Mouse (Mus musculus): ENCODE data around the gene Btg1. TPM values are rescaled to one million over a fixed set of nuclear protein-coding genes. Genes with fewer than 3 reads are reported as not detected.

Btg1 gene
- total and polyA plus RNA-seq, 2 experiments from 2014 or later: 24.7 to 28.7 TPM

DNA sequence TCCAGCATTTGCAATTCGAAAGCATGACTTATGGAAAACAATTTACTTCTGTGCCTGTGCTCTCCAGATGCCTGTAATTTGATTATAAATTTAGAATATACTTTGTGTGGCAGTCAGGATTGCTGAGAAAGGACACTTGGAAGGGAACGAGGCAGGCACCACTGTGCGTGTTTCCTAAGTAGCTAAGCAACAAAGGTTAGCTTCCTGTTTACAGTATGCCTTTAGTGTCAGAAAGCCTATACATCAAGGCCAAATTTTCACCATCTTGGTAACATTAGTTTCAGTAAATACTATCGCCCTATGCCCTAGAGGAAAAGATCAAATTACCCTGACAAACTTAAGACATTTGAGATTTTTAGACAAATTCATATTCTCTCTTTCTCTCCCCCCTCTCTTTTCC is 37.4 kb upstream of the Btg1 start:
- Histone ChIP-seq H3K4me3 (ENCODE audit: low read depth, low read length) (no peak overlapping the region), H3K36me3 (replicated peaks; ENCODE audit: control insufficient read depth, insufficient read depth, low read length) (no peaks in the 10 kb centered on the region), H3K9me3 (replicated peaks; ENCODE audit: control insufficient read depth, low read length) (no peaks in the 10 kb centered on the region), H3K27ac (ENCODE audit: low read depth) (no peak overlapping the region), H3K9ac (replicated peaks; ENCODE audit: low read depth, low read length) (no peak overlapping the region), H3K4me2 (ENCODE audit: low read depth, low read length) (no peak overlapping the region), H3K4me1 (ENCODE audit: control insufficient read depth, insufficient read depth) (no peaks in the 10 kb centered on the region), H3K27me3 (ENCODE audit: control insufficient read depth, insufficient read depth, low read length) (no peaks in the 10 kb centered on the region)
- no peak for ATAC-seq (ENCODE audit: insufficient read depth, low read depth)
- no peak for DNase-seq (ENCODE audit: low spot score)
- WGBS: 63% methylated on average over 4 of the region's 4 CpGs
- no peak for TF ChIP-seq EP300 (IDR thresholded peaks at IDR 0.05; ENCODE audit: low read depth)
- no peak for TF ChIP-seq CTCF (IDR thresholded peaks at IDR 0.05; ENCODE audit: low read depth)

DNA sequence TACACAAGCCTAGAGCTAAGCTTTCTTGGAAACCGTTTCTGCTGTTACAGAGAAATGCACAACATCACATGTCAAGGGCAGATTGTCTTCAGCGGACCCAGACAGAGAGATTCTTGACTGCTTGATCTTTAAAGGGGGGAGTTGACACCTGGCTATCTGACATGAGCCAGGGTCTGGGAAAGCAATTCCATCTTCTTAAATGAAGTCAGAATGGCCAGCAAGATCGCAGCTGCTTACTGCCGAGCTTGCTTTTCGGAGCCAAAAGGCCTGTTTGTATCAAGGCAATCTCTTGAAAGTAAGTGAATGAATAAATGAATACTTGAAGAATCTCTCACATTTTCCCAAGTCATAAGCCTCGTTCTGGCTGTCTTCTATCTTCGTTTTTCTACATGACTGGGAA is 36.6 kb upstream of the Btg1 start:
- no peak for ATAC-seq (ENCODE audit: insufficient read depth, low read depth)
- no peak overlapping the region for H3K27ac ChIP-seq (ENCODE audit: low read depth)
- H3K4me1 ChIP-seq (ENCODE audit: control insufficient read depth, insufficient read depth): no peaks in the 10 kb centered on the region
- H3K9ac ChIP-seq (replicated peaks; ENCODE audit: low read depth, low read length): no peak overlapping the region
- H3K4me3 ChIP-seq (ENCODE audit: low read depth, low read length): no peak overlapping the region
- no peaks in the 10 kb centered on the region for H3K36me3 ChIP-seq (replicated peaks; ENCODE audit: control insufficient read depth, insufficient read depth, low read length)
- TF ChIP-seq CTCF (IDR thresholded peaks at IDR 0.05; ENCODE audit: low read depth) (no peak), EP300 (IDR thresholded peaks at IDR 0.05; ENCODE audit: low read depth) (no peak)
- DNase-seq (ENCODE audit: low spot score): no peak
- H3K27me3 ChIP-seq (ENCODE audit: control insufficient read depth, insufficient read depth, low read length): no peaks in the 10 kb centered on the region
- 58% methylated on average over 7 of the region's 7 CpGs for WGBS
- H3K4me2 ChIP-seq (ENCODE audit: low read depth, low read length): no peak overlapping the region
- no peaks in the 10 kb centered on the region for H3K9me3 ChIP-seq (replicated peaks; ENCODE audit: control insufficient read depth, low read length)

DNA sequence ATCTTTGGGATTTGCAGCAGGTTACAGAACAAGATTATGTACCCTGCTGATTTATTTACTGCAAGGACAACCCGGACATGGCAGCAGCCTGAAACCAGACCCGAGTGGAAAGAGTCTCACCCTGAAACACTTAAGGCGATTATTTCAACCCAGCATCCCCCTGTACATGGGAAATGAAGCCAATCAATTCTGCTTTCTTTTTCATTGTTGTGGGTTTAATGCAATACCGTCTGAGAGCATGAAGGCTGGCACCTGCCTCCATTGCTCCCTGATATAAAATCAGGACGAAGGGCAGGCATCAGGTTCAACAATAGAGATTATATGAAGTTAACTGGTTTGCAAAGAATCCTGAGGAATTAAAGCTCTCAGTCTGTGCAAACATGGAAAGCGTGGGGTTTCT is 35.6 kb upstream of the Btg1 start:
- TF ChIP-seq CTCF (IDR thresholded peaks at IDR 0.05; ENCODE audit: low read depth): no peak
- TF ChIP-seq EP300 (IDR thresholded peaks at IDR 0.05; ENCODE audit: low read depth): no peak
- WGBS: 71% methylated on average over 6 of the region's 6 CpGs

DNA sequence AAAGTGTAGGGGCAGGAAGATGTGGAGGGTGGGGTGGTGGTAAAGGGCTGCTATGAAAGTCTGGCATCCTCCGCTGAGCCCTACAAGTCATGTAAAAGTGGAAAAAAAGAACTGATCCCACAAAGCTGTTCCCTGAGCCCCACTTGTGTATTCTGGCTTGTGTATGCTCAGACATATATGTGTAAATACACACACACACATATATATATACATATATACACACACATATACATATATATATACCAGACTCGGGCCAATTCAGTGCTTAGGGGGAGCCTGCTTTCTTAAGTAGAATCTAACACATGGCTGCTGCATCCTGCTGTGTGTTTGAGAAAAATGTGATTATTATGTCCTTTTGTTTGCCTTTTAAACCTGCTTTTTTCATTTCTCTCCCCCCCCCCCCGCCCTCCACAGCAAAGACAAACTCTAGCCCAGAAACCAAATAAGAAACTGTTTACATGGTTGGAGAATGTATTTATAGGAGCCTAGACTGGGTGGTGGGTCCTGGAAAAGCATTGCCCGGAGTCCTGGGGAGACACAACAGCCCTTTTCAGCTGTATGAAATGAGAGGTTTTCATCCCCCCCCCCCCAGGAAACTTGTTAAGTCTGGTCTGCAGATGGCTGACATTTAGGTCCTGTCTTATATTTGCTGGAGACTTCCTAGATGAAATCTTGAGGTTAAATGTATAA is 30.5 kb upstream of the Btg1 start:
- Histone ChIP-seq H3K27ac (ENCODE audit: low read depth) (no peak overlapping the region), H3K27me3 (ENCODE audit: control insufficient read depth, insufficient read depth, low read length) (no peaks in the 10 kb centered on the region), H3K9ac (replicated peaks; ENCODE audit: low read depth, low read length) (no peak overlapping the region), H3K4me3 (ENCODE audit: low read depth, low read length) (no peak overlapping the region), H3K4me2 (ENCODE audit: low read depth, low read length) (no peak overlapping the region), H3K36me3 (replicated peaks; ENCODE audit: control insufficient read depth, insufficient read depth, low read length) (no peaks in the 10 kb centered on the region), H3K9me3 (replicated peaks; ENCODE audit: control insufficient read depth, low read length) (no peaks in the 10 kb centered on the region), H3K4me1 (ENCODE audit: control insufficient read depth, insufficient read depth) (no peaks in the 10 kb centered on the region)
- 80% methylated on average over 4 of the region's 4 CpGs for WGBS
- no peak for TF ChIP-seq CTCF (IDR thresholded peaks at IDR 0.05; ENCODE audit: low read depth)
- no peak for TF ChIP-seq EP300 (IDR thresholded peaks at IDR 0.05; ENCODE audit: low read depth)
- no peak for ATAC-seq (ENCODE audit: insufficient read depth, low read depth)
- no peak for DNase-seq (ENCODE audit: low spot score)

More for the DNA sequence above, 35.6 kb upstream of the Btg1 start:
- Histone ChIP-seq H3K9me3 (replicated peaks; ENCODE audit: control insufficient read depth, low read length) (no peaks in the 10 kb centered on the region), H3K27me3 (ENCODE audit: control insufficient read depth, insufficient read depth, low read length) (no peaks in the 10 kb centered on the region), H3K27ac (ENCODE audit: low read depth) (no peak overlapping the region), H3K9ac (replicated peaks; ENCODE audit: low read depth, low read length) (no peak overlapping the region), H3K4me2 (ENCODE audit: low read depth, low read length) (no peak overlapping the region), H3K4me1 (ENCODE audit: control insufficient read depth, insufficient read depth) (no peaks in the 10 kb centered on the region), H3K36me3 (replicated peaks; ENCODE audit: control insufficient read depth, insufficient read depth, low read length) (no peaks in the 10 kb centered on the region), H3K4me3 (ENCODE audit: low read depth, low read length) (no peak overlapping the region)
- DNase-seq (ENCODE audit: low spot score): no peak
- no peak for ATAC-seq (ENCODE audit: insufficient read depth, low read depth)

DNA sequence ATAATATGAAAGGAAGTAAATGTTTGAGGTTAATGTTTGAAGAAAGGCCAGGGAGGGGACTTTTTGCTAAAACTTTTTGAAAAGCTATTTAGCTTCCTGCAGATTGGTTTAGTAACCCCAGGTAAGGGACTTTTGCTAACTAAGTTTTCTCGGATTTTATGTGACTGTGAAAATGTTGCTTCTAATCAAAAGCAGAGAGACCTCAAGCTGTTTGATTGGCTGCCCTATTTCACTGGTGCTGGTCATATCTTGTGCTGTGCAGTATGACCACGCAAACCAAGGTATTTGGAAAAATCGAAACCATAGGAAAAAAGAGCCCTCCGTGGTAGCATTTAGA is 30.0 kb upstream of the Btg1 start:
- no peak for ATAC-seq (ENCODE audit: insufficient read depth, low read depth)
- H3K27ac ChIP-seq (ENCODE audit: low read depth): no peak overlapping the region
- 89% methylated on average over 4 of the region's 4 CpGs for WGBS

DNA sequence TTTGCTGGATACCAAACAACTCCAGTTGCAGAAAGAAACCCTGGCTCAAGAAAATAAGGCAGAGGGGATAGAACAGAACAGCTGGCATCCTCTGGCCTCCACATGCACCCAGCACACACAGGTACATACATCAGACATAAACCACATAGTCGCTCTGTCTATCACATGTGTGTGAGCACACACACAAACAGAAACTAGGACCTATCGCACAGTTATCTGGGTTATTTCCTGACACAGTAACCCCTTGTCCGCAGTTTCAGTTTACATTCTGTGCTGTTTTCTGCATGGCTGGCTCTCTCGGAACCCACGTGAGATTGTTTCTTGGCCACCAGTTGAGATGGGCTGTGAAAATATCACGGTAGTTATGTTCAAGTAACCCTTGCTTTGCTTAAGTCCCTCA is 28.6 kb upstream of the Btg1 start:
- no peak for ATAC-seq (ENCODE audit: insufficient read depth, low read depth)
- Histone ChIP-seq H3K27ac (ENCODE audit: low read depth) (no peak overlapping the region), H3K4me2 (ENCODE audit: low read depth, low read length) (no peak overlapping the region), H3K9me3 (replicated peaks; ENCODE audit: control insufficient read depth, low read length) (no peaks in the 10 kb centered on the region), H3K27me3 (ENCODE audit: control insufficient read depth, insufficient read depth, low read length) (no peaks in the 10 kb centered on the region), H3K4me3 (ENCODE audit: low read depth, low read length) (no peak overlapping the region), H3K36me3 (replicated peaks; ENCODE audit: control insufficient read depth, insufficient read depth, low read length) (no peaks in the 10 kb centered on the region), H3K4me1 (ENCODE audit: control insufficient read depth, insufficient read depth) (no peaks in the 10 kb centered on the region), H3K9ac (replicated peaks; ENCODE audit: low read depth, low read length) (no peak overlapping the region)
- TF ChIP-seq EP300 (IDR thresholded peaks at IDR 0.05; ENCODE audit: low read depth) (no peak), CTCF (IDR thresholded peaks at IDR 0.05; ENCODE audit: low read depth) (no peak)
- WGBS: 74% methylated on average over 6 of the region's 6 CpGs
- no peak for DNase-seq (ENCODE audit: low spot score)

More for the DNA sequence above, 30.0 kb upstream of the Btg1 start:
- Histone ChIP-seq H3K4me3 (ENCODE audit: low read depth, low read length) (no peak overlapping the region), H3K36me3 (replicated peaks; ENCODE audit: control insufficient read depth, insufficient read depth, low read length) (no peaks in the 10 kb centered on the region), H3K9me3 (replicated peaks; ENCODE audit: control insufficient read depth, low read length) (no peaks in the 10 kb centered on the region), H3K4me2 (ENCODE audit: low read depth, low read length) (no peak overlapping the region), H3K9ac (replicated peaks; ENCODE audit: low read depth, low read length) (no peak overlapping the region), H3K4me1 (ENCODE audit: control insufficient read depth, insufficient read depth) (no peaks in the 10 kb centered on the region), H3K27me3 (ENCODE audit: control insufficient read depth, insufficient read depth, low read length) (no peaks in the 10 kb centered on the region)
- no peak for DNase-seq (ENCODE audit: low spot score)
- TF ChIP-seq EP300 (IDR thresholded peaks at IDR 0.05; ENCODE audit: low read depth): no peak
- no peak for TF ChIP-seq CTCF (IDR thresholded peaks at IDR 0.05; ENCODE audit: low read depth)
